Mouse (Mus musculus): ENCODE results near the gene Dhx38.

The Dhx38 gene

DNA sequence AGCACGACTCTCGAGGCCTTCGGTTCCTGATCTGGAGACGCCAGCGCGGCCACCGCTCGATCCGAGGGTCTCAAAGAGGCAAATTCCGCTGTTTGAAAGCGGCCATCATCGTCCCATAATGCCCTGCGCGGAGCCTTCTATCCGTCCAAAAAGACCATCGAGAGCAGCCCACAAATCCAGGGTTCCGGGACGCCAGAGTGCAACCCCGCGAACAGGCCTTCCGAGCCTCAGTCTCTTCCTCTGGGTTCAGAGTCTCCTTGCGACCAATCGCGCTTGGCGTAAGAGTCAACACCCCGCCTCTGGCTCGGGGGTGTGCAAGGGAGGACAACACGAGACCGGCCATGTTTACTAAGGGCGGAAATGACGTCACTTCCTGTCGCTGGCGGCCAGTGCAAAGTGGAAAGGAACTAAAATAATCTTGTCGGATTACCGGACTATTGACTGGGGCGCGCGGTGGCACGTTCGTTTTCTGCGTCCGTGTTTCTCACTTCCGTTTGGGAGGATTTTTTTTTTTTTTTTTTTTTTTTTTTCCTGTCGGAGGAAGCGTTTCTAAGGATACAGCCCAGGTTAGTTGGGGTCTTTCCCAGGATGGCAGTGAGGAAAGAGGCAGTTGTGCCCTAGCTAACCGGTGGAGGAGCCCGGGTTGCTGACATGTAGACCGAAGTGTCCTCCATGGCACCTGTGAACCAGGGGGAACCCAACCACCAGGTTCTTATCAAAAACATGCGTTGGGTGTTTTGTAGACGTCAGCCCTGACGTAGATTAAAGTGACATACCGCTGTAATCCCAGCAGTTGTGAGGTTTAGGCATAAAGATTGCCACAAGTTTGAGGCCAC is at the start of gene Dhx38, which contains the start of gene Txnl4b:
Gene Dhx38, minus strand, starts transcription at position 364 of the 836 bp plus-strand sequence.
Gene Txnl4b, plus strand, starts transcription at position 395 of the 836 bp plus-strand sequence.
- peak; percentile 99 for DNase-seq (ENCODE audit: low spot score)

- peak; percentile 61 for DNase-seq (ENCODE audit: low spot score)
These were observed 48.9 kb upstream of the Dhx38 start, which contains the start of gene Pkd1l3 for GRCm38 (mm10) chr8:109614243-109615210. TSS of gene Pkd1l3 (plus strand) at chr8:109614517.

- DNase-seq (ENCODE audit: low spot score) = no peak
These were observed 43.5 kb upstream of the Dhx38 start for GRCm38 (mm10) chr8:109609153-109609502.

GRCm38 (mm10) chr8:109608271-109609152 is 42.9 kb upstream of the Dhx38 start, which contains the start of gene Dhodh:
TSS of gene Dhodh (minus strand) at chr8:109608673.
- peak; percentile 95 for DNase-seq (ENCODE audit: low spot score)

DNA sequence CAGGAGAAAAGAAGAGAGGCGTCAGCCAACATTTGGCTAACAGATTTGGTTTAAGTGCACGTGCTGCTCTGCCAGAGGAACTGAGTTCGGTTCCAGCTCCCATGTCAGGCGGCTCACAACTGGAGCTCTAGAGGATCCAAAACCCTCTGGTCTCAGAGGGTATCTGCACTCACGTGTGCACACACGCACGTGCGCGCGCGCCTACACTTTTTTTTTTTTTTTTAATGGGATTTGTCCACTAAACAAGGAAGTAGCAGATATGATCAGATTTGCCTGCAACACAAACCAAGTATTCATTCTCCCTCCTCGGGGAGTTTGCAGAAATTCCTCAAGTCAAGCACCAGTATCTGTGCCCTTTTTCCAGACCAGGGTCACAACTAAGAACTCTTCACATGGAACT is 42.0 kb upstream of the Dhx38 start:
- peak; percentile 14 for DNase-seq (ENCODE audit: low spot score)

DNA sequence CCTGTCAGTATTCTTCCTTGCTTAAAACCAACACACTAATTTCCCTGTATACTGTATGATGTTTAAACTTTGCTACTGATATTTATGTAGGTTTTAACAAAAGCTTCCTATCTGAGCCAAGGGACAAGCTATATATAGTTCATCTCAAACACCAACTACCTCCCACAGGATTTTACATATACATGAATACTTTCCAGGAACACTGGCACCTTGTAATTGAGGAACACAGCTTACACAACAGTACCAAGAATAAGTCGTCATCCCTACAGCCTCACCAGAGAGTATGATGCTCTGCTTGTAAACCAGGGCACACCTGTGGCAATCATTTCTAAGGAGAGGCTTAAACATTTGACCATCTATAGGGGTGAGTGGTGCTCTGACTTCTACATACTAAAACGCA is 41.1 kb upstream of the Dhx38 start:
- DNase-seq (ENCODE audit: low spot score) = no peak

GRCm38 (mm10) chr8:109595854-109596253 is 30.2 kb upstream of the Dhx38 start:
- DNase-seq (ENCODE audit: low spot score) = peak; percentile 62

GRCm38 (mm10) chr8:109593117-109593788 is 27.6 kb upstream of the Dhx38 start:
- peak; percentile 39 for DNase-seq (ENCODE audit: low spot score)

DNA sequence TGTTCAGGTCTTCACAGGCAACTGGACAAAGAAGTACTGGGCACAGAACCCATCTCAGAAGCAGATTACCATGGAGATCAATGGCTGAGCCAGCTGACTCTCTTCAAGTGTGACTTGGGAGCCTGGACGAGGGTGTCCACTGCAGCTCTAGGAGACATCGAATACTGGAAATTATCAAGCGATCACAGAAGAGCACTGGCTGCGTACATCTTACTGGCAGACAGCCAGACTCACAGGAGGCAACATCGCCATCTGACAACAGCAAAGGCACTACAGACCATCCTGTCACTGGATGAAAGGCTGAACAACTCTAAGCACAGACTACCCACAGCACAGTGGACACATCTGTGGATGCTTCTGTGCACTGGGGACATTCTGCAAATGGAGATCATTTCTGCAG is 26.5 kb upstream of the Dhx38 start:
- DNase-seq (ENCODE audit: low spot score) = no peak

- no peak for DNase-seq (ENCODE audit: low spot score)
These were observed 25.7 kb upstream of the Dhx38 start for GRCm38 (mm10) chr8:109591367-109591766.

- DNase-seq (ENCODE audit: low spot score) = no peak
These were observed 25.2 kb upstream of the Dhx38 start for GRCm38 (mm10) chr8:109590901-109591300.

- DNase-seq (ENCODE audit: low spot score) = no peak
These were observed 21.4 kb upstream of the Dhx38 start for GRCm38 (mm10) chr8:109586972-109587504.

DNA sequence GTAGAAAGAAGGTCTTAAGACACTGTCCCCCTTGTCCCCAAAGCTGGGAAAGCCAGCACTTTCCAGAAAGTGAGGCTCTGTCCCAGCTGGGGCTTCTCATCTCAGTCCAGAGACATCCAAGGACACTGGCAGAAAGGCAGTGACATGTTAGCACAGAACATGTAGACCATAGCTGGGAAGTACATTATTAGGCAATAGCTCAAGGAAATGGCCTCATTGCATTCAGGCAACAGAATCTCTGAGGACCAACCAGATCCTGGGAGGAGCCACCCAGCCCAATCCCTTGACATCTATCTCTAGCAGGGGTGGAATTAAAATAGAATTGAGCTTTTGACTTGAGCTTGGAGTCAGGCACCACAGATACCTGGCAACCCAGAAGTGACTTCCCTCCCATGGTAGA is 20.0 kb upstream of the Dhx38 start:
- no peak for DNase-seq (ENCODE audit: low spot score)

DNA sequence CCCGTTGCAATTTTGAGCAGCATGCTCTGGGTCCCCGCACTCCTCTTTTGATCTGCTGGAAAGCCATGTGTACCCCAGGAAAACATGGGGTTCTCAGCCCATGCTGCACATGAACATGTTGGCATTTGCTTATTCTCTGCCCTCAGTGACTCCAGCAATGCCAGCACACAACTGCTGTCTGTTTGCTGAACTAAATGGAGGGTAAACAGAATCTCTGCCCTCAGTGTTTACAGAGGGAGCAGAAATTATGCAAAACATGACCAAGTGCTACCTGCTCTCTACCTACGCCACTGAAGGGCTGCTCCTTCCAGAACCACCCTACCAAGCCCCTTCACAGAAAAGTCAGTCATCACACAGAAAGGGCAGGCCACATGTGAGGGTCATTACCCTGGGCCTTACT is 19.2 kb upstream of the Dhx38 start:
- no peak for DNase-seq (ENCODE audit: low spot score)

DNA sequence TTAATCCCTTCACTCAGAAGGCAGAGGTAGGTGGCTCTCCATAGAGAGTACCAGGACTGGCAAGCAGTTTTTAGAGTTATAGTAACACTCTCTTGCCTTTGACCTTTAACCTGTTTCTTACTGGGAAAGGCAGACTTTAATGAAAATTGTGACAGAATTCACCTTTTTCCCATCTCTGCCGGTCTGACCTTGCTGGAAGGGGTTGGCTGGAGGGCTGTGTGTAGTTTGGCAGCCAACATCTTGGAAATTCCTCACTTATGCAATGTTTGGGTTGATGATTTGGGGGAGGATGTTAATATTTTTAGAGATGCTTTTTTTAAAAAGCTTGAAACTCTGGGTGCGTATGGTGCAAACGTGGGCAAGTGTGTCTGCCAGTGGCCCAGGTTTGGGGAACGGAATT is 18.6 kb upstream of the Dhx38 start:
- no peak for DNase-seq (ENCODE audit: low spot score)

- no peak for DNase-seq (ENCODE audit: low spot score)
These were observed 13.2 kb upstream of the Dhx38 start, which contains the start of gene Hp for GRCm38 (mm10) chr8:109578900-109579301. TSS of gene Hp (minus strand) at chr8:109579172.

DNA sequence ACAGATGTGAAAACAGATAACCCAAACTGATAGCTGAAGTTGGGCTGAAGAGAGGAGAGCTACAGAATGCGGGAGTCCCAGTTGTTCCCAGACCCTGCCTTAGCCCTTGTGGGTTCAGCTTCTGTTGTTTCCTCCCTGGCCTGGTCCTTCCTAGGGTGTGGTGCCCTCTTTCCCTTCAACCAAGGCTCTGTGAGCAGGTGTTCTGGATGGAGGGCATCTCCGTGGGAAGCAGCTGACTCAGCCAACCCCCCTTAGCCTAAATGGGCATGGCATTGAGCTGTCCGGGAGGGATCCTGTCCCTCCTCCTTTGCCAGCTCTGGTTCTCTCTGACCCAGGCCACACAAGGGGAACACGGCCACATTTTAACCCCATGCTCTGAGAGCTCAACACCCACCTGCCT is 10.7 kb upstream of the Dhx38 start:
- DNase-seq (ENCODE audit: low spot score) = no peak

DNA sequence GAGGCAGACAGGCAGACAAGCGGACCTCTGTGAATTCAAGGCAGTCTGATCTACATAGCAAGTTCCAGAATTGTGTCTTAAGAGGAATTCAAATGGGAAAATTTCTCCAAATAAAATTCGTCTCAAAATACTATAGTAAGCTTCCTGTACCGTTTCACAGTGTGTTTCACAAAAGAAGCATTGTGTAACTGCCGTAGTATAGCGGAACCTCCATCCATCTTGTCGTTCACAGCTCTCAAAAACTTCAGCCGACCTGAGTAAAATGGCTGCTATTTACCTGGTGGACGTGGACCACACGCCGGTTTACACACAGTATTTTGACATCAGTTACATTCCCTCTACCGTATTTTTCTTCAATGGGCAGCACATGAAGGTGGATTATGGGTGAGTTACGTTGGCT is 5.5 kb upstream of the Dhx38 start:
- no peak for DNase-seq (ENCODE audit: low spot score)

- DNase-seq (ENCODE audit: low spot score) = peak; percentile 34
These were observed 895 bp downstream of the Dhx38 start for GRCm38 (mm10) chr8:109564766-109565165.

DNA sequence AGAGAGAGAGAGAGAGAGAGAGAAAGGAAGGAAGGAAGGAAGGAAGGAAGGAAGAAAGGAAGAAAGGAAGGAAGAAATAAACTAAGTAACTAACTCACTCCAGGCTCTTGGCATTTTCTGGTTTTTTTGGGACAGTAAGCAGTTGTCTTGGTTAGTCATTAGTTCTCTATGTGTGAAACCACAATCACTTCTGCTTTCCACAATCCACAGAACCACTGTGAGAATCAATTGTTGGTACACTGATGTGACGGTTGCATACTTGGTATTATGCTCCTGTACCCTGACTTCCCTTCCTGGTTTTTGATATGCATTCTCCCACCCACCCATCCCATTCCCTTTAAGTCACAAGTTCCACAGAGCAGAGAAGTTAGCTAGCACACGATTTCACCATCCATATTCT is 1.8 kb downstream of the Dhx38 start:
- DNase-seq (ENCODE audit: low spot score) = no peak

DNA sequence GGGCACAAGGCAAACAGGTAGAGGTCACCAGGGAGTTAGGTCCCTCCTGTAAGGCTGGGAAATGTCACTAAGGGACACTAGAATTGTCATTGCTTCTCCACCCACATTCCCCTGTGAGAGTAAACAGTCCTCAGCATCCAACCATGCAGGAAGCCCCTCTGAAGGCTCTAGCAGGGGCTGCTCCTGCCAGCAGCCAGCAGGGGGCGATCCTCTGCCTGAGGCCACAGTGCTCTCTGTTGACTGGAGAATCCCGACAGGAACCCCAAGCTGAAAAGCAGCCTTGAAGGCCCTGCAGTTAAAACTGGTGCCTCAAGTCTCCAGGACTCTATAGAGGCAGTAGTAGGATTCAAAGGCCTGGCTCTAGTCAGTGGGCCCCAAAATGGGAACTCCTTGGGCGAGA is 14.0 kb downstream of the Dhx38 start:
- DNase-seq (ENCODE audit: low spot score) = no peak

Measured in c-Kit-positive CD71-positive TER-119-positive erythroid progenitor cells, embryonic 14.5 days (primary cell).